Mouse (Mus musculus): ENCODE measurements around the gene Tsn. TPM values are rescaled to one million over a fixed set of nuclear protein-coding genes. Genes with fewer than 3 reads are reported as not detected.
A peak's percentile ranks its signal among the peaks of the same experiment; 100 is the strongest.

Gene Tsn
- 201 and 248 TPM in 2 replicates for polyA plus RNA-seq (2015; fragmentation: Nextera tagmentation; extraction: Ambion mirVana)

DNA sequence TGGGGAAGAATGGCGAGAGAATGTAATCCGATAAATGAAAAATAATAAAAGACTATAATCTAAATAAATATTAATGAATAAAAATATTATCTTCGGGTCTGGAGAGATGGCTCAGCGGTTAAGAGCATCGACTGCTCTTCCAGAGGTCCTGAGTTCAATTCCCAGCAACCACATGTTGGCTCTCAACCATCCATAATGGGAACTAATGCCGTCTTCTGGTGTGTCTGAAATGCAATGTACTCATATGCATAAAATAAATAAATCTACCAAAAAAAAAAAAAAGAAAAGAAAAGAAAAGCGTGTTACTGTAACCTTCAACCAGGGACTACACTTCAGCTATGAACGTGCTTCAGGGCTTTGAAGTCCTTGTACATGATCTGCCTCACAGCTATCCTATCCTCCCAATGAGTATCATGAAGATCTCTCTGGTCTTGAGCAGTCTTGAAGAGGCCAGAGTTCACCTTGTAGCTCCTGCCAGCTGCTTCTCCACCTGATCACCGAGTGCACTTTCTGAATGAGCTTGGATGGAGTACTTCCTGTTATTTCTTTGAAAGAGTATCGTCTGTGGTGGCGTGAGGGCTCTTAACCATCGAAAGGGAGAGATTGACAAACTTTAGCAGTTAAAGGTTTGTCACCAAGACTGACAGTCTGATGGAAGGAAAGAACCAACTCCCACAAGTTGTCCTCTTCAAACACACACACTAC is at the start of gene Tsn:
Gene Tsn (minus strand): TSS at position 118 of the 705 bp plus-strand sequence.
- WGBS (ENCODE audit: insufficient replicate concordance), result 39% methylated on average over 12 of the region's 12 CpGs
- Histone ChIP-seq H3K9me3 (replicated peaks) (no peaks in the 10 kb centered on the region), H3K27ac (peak within 1 kb of the TSS; percentile 86), H3K27me3 (no peaks in the 10 kb centered on the region), H3K36me3 (peaks cover 10% of the 10 kb centered on the region), H3K4me3 (replicated peaks) (peak within 1 kb of the TSS; percentile 81), H3K9ac (peak within 1 kb of the TSS; percentile 94), H3K4me2 (peak within 1 kb of the TSS; percentile 69), H3K4me1 (replicated peaks) (peaks cover 15% of the 10 kb centered on the region)
- DNase-seq, result no peak
- no peak for ATAC-seq (ENCODE audit: low read depth)

DNA sequence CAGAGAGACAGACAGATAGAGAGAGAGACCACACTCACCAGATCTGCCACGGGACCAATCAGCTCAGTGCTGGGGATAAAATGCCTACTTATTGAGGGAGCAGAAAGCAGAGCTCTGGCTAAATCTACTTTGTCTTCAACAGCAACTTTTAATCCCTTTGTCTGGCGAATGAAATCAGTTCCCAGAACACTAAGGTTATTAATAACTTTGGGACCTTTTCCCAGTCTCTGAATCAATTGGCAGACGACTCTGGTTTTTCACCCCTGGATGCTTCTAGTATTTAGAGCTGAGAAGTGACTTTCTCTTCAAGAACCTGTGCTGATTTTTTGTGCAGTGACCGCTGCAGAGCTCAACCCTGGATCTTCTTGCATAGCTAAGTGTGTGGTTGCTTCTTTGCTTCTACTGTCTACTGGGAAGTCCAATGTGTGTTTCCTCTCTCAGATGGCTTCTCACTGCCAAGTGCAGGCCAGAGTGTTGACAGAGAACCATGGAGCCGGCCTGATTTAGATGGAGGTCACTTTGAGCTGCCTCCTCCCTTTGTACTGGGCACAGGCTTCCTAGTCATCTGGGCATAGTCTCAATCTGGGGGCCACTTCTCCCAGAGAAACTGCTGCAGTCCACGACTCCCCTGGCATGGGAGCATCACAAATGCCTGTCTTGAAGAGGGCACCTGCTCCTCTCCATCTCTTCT is 47.7 kb upstream of the Tsn start:
- no peak for ATAC-seq (ENCODE audit: low read depth)
- no peak overlapping the region for H3K27ac ChIP-seq
- no peak for DNase-seq
- 56% methylated on average over 6 of the region's 6 CpGs for WGBS (ENCODE audit: insufficient replicate concordance)
- H3K4me1 ChIP-seq (replicated peaks), result no peaks in the 10 kb centered on the region
- H3K9ac ChIP-seq, result no peak overlapping the region
- H3K27me3 ChIP-seq, result no peaks in the 10 kb centered on the region
- no peak overlapping the region for H3K4me3 ChIP-seq (replicated peaks)
- no peaks in the 10 kb centered on the region for H3K36me3 ChIP-seq
- no peaks in the 10 kb centered on the region for H3K9me3 ChIP-seq (replicated peaks)
- H3K4me2 ChIP-seq, result no peak overlapping the region

DNA sequence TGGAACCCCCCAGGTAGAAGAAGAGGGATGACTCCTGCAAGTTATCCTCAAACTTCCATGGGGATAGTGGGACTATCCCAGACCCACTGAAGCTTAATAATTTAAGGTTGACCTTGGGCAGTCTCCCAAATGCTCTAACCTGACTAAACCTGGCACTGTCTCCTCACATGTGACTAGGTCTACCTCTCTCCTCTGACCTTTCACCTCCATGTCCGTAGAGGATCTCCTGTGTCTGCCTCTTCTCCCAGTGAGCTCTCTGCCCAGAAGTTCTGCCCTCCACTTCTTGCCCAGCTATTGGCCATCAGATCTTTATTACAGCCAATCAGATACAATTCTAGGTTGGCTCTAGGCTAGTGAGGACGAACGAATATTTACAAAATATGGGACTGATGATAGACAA is 38.4 kb upstream of the Tsn start:
- no peaks in the 10 kb centered on the region for H3K36me3 ChIP-seq
- H3K4me2 ChIP-seq, result no peak overlapping the region
- no peaks in the 10 kb centered on the region for H3K9me3 ChIP-seq (replicated peaks)
- H3K4me1 ChIP-seq (replicated peaks), result no peaks in the 10 kb centered on the region
- no peak for ATAC-seq (ENCODE audit: low read depth)
- H3K4me3 ChIP-seq (replicated peaks), result no peak overlapping the region
- H3K27me3 ChIP-seq, result no peaks in the 10 kb centered on the region
- H3K27ac ChIP-seq, result no peak overlapping the region
- H3K9ac ChIP-seq, result no peak overlapping the region
- DNase-seq, result no peak
- 67% methylated on average over 3 of the region's 3 CpGs for WGBS (ENCODE audit: insufficient replicate concordance)

DNA sequence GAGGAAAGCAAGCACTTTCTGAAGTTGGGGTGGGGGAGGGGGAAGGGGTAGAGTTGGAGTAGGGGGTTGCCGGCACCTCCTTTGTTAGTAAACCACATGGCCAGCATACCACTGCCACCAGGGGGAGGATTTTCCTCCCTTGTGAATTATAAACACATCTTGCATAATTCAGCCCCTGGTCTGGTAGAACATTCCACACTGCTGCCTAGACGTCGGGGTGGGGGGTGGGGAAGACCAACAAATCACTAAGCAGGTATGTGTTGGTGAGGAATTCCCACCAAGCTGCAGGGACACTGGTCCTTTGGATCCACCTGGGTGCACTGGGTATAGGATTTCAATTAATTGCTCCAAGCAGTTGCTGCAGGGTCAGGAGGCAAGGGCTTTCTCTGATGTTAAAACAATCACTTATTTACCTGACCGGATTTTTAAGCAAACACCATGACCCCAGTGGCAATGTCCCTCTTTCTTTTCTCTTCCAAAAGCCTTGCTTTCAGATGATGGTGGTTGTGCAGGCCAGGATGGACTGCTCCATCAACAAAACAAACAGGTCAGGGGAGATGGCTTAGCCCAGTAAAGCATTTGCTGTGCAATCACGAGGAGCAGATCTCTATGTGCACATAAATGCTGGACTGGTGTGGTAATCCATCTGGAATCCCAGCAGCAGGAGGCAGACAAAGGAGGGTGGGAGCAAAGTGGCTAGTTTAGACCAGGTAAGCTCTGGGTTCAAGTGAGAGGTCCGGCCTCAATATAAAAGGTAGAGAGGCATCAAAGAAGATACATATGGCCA is 32.3 kb upstream of the Tsn start:
- Histone ChIP-seq H3K4me2 (no peak overlapping the region), H3K4me3 (replicated peaks) (no peak overlapping the region), H3K27me3 (no peaks in the 10 kb centered on the region), H3K36me3 (no peaks in the 10 kb centered on the region), H3K9me3 (replicated peaks) (no peaks in the 10 kb centered on the region), H3K9ac (no peak overlapping the region), H3K4me1 (replicated peaks) (no peaks in the 10 kb centered on the region), H3K27ac (no peak overlapping the region)
- 37% methylated on average over 6 of the region's 6 CpGs for WGBS (ENCODE audit: insufficient replicate concordance)
- ATAC-seq (ENCODE audit: low read depth) (no peak), DNase-seq (no peak)

DNA sequence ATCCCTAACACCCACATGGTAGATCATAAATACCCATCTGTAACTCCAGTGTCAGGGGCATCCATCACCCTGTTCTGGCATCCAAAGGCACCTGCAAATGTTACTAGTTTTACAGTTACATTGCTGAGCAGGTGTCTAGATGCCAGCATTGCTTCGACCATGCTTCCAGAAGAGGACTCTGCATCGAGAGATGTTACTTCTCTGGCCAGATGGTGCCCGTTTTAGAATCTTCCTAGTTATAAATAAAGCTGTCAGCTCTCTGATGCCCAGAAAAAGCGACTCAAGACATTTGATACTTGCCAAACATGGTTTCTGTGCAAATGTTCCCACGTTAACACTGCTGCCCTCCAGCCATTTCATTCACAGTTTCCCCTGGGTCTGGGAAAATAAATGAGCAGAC is 26.4 kb upstream of the Tsn start:
- DNase-seq (no peak), ATAC-seq (ENCODE audit: low read depth) (no peak)
- Histone ChIP-seq H3K27me3 (no peaks in the 10 kb centered on the region), H3K36me3 (peaks cover 25% of the 10 kb centered on the region), H3K9me3 (replicated peaks) (no peaks in the 10 kb centered on the region), H3K4me2 (no peak overlapping the region), H3K4me3 (replicated peaks) (no peak overlapping the region), H3K4me1 (replicated peaks) (no peaks in the 10 kb centered on the region), H3K27ac (no peak overlapping the region), H3K9ac (no peak overlapping the region)
- 70% methylated on average over 5 of the region's 5 CpGs for WGBS (ENCODE audit: insufficient replicate concordance)

DNA sequence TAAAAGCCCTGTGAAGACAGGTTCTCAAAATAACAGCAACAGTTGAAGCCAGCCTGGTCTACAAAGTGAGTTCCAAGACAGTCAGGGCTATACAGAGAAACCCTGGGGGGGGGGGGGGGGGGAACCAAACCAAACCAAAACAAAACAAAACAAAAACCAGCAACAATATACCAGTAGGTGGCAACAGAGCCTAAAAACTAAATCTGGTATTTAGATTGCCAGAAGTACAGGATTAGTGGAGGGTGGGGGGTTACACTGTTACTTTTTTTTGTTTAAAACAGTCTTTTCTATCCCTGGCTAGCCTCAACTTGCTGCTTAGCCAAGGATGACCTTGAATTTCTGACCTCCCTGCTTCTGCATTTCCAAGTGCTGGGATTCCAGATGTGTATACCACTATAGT is 24.3 kb upstream of the Tsn start:
- Histone ChIP-seq H3K9ac (no peak overlapping the region), H3K4me2 (no peak overlapping the region), H3K4me3 (replicated peaks) (no peak overlapping the region), H3K4me1 (replicated peaks) (no peaks in the 10 kb centered on the region), H3K27ac (no peak overlapping the region), H3K27me3 (no peaks in the 10 kb centered on the region), H3K9me3 (replicated peaks) (no peaks in the 10 kb centered on the region), H3K36me3 (peaks cover 46% of the 10 kb centered on the region)
- ATAC-seq (ENCODE audit: low read depth) (no peak), DNase-seq (no peak)

DNA sequence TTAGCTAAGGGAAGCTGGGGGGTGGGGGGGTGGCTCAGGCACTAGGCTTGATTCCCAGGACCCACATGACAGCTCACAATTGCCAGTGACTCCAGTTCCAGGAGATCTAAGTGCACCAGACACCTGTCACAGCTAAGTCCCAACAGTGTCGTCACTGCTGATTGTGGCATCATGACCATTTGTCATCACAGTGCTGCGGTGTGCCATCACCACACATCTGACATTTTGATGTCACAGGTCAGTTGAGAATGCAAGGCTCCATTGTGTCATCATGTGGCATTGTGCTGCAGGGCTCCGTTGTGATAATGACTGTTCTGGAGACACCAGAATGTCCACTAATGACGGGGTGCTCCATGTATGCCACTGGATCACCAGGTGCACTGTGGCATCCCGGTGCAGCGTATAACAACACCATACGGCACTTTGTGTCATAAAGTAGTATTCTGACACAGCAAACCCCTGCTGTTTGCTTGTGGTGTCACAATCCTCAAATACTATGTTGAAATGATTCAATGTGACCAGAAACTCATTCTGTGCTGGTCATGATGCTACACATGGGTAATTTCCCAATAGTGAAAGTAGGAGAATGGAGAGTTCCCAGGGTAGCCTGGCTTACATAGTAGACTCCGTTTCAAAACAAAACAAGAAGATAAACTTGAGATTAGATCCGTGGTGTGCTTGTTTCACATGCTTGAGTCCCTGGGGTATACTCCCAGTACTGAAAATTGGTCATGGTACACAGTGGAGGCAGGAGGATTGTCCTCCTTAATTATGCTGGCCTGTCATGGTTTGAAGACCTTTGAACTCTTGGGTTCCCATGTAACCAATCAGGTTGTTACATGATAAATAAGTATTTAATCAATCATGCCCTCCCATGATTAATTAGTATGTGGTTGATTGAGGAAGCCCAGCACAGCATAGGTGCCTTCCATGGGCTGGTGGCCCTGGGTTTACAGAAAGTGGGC is 23.5 kb upstream of the Tsn start:
- H3K27me3 ChIP-seq, result no peaks in the 10 kb centered on the region
- DNase-seq, result no peak
- H3K4me2 ChIP-seq, result no peak overlapping the region
- no peak overlapping the region; the same call in 1 of the 2 replicates for H3K27ac ChIP-seq
- no peak overlapping the region for H3K9ac ChIP-seq
- WGBS (ENCODE audit: insufficient replicate concordance), result 80% methylated on average over 9 of the region's 9 CpGs
- H3K9me3 ChIP-seq (replicated peaks), result no peaks in the 10 kb centered on the region
- 0 out of 2 replicates have a peak, but pooled peaks have one; percentile 10 for ATAC-seq (ENCODE audit: low read depth)
- no peak overlapping the region for H3K4me3 ChIP-seq (replicated peaks)
- peaks cover 53% of the 10 kb centered on the region for H3K36me3 ChIP-seq
- H3K4me1 ChIP-seq (replicated peaks), result no peaks in the 10 kb centered on the region

DNA sequence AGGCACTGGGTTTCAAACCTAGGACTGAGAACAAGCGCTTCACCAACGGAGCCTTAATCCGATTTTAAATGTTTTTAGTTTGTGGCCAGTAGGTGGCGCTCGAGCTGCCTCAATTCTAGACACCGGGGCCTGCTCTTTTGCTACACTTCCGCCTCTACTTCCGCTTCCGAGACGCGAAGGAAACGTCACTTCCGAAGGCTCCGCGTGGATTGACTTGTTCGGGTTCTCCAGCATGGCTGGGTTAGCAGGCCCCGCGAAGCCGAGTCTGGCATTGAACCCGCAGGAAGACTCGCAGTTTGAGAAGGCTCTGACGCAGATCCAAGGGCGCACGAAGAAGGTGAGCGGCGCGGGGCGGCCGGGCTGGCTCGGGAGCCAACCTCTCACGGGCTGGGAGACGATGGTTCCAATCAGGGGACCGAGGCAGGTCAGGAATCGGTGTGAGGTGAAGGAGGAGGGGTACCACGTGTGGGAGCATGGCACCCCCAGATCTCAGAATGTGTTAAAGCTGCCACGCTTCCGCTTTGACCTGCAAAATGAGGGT is 10.2 kb upstream of the Tsn start, which contains the start of gene Nifk:
Gene Nifk (plus strand): TSS at position 179 of the 541 bp plus-strand sequence.
- Histone ChIP-seq H3K27me3 (peaks cover 18% of the 10 kb centered on the region), H3K9me3 (replicated peaks) (no peaks in the 10 kb centered on the region), H3K4me2 (peak within 1 kb of the TSS; percentile 82), H3K4me3 (replicated peaks) (peak within 1 kb of the TSS; percentile 79), H3K4me1 (replicated peaks) (peaks cover 29% of the 10 kb centered on the region), H3K27ac (peak within 1 kb of the TSS; percentile 48), H3K9ac (peak within 1 kb of the TSS; percentile 82), H3K36me3 (peaks cover 30% of the 10 kb centered on the region)
- DNase-seq (peak; percentile 86), ATAC-seq (ENCODE audit: low read depth) (peak; percentile 90)
- WGBS (ENCODE audit: insufficient replicate concordance), result under 1% methylated on average over 37 of the region's 37 CpGs

DNA sequence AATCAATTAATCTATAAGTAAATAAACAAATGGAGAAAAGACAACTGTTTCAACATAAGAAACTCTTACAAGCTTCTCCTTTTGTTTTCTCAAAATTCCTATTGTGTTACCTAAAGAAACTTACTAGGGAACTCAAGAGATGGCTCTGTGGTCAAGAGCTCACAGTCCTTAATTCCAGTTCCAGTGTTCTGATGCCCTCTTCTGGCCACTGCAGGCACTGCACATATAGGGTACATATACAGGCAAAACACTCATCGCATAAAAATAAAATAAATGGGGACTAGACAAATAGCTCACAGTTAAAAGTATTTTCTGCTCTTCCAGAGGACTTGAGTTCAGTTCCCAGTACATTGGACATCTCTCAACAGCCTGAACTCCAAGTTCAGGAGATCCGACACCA is 9.2 kb upstream of the Tsn start:
- ATAC-seq (ENCODE audit: low read depth) (no peak), DNase-seq (peak; percentile 40)
- Histone ChIP-seq H3K9ac (no peak overlapping the region), H3K9me3 (replicated peaks) (no peaks in the 10 kb centered on the region), H3K4me1 (replicated peaks) (peaks cover 29% of the 10 kb centered on the region), H3K36me3 (peaks cover 24% of the 10 kb centered on the region), H3K27ac (no peak overlapping the region), H3K4me3 (replicated peaks) (no peak overlapping the region), H3K4me2 (no peak overlapping the region), H3K27me3 (peaks cover 18% of the 10 kb centered on the region)
- 61% methylated on average over 2 of the region's 2 CpGs for WGBS (ENCODE audit: insufficient replicate concordance)

DNA sequence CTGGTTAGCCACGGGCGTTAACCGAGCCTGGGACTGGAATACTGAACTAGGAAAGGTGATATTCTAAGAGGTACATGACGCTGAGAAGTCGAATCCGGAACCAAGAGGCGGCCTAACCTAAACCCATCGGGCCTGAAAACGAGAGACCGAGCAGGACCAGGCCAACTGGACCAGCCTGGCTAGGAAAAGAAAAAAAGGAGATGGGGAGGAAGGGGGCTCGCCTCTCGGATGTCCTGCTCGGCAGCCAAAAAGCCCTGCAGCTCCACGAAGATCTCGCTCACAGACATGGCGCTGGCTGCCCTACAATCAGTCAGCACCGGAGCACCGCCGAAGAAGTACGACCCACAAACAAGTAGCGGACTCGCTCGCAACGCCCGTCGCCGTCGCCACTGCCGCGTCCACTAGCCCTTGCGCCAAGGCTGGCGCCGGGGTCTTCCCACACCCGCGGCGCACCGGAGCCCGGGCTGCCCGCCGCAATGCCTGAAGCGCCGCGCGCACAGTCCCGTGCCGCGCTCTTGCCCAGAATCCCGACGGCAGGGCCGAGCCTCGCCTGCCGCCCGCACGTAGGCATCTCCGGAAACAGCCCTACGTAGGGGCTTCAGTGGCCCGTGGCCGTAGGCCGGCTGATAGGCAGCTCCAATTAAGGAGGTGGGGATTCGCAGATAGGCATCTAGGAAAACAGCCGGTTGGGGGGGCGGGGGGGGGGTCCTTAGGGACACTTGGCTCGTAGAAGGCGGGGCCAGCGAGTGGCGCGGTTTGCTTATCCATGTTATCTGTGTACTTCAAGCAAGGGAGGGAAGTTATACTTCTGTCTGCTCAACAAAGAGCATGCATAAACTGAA is 538 bp downstream of the Tsn start:
- DNase-seq, result peak; percentile 85
- H3K27ac ChIP-seq, result peak overlapping the region; percentile 86
- peak; percentile 97 for ATAC-seq (ENCODE audit: low read depth)
- peaks cover 18% of the 10 kb centered on the region for H3K36me3 ChIP-seq
- peak overlapping the region; percentile 69 for H3K4me2 ChIP-seq
- H3K4me3 ChIP-seq (replicated peaks), result peak overlapping the region; percentile 81
- no peaks in the 10 kb centered on the region for H3K9me3 ChIP-seq (replicated peaks)
- H3K4me1 ChIP-seq (replicated peaks), result peaks cover 15% of the 10 kb centered on the region
- under 1% methylated on average over 67 of the region's 67 CpGs for WGBS (ENCODE audit: insufficient replicate concordance)
- peak overlapping the region; percentile 94 for H3K9ac ChIP-seq
- H3K27me3 ChIP-seq, result no peaks in the 10 kb centered on the region
